Mouse (Mus musculus): Measurements from ENCODE around the gene Olfr616. TPM values are rescaled to one million over a fixed set of nuclear protein-coding genes. Genes with fewer than 3 reads are reported as not detected.
"Not testable (repeated sequence)": the region's sequence is repeated elsewhere in the genome, so short reads cannot be mapped to it uniquely, and the experiment has no call there.

Olfr616 gene
- polyA plus RNA-seq (2017; shearing (Covaris generic)), result not detected

- ATAC-seq, result no peak
These were observed at the start of gene Olfr616 for GRCm38 (mm10) chr7:103569043-103569442. Gene Olfr616, minus strand, starts transcription at chr7:103569143.

- no peak for ATAC-seq
These were observed 43.5 kb upstream of the Olfr616 start, which contains the start of gene Olfr620 for GRCm38 (mm10) chr7:103612434-103612833. Gene Olfr620, minus strand, starts transcription at chr7:103612534.

- ATAC-seq, result no peak
These were observed 38.5 kb upstream of the Olfr616 start for GRCm38 (mm10) chr7:103607425-103607824.

GRCm38 (mm10) chr7:103600275-103600674 is 31.3 kb upstream of the Olfr616 start, which contains the start of gene Olfr619:
Gene Olfr619, plus strand, starts transcription at chr7:103600575.
- ATAC-seq, result no peak

GRCm38 (mm10) chr7:103589803-103590202 is 20.9 kb upstream of the Olfr616 start, which contains the start of gene Olfr618:
Gene Olfr618, plus strand, starts transcription at chr7:103590103.
- ATAC-seq, result no peak

GRCm38 (mm10) chr7:103572761-103573160 is 3.8 kb upstream of the Olfr616 start, which contains the start of gene Olfr617:
Gene Olfr617, plus strand, starts transcription at chr7:103573061.
- ATAC-seq, result no peak

- no peak for ATAC-seq
These were observed 13.2 kb downstream of the Olfr616 start, which contains the start of gene Olfr615 for GRCm38 (mm10) chr7:103555779-103556178. Gene Olfr615, plus strand, starts transcription at chr7:103556079.

- no peak for ATAC-seq
These were observed 21.2 kb downstream of the Olfr616 start, which contains the start of gene Olfr613 for GRCm38 (mm10) chr7:103547774-103548173. Gene Olfr613, plus strand, starts transcription at chr7:103548074.

- not testable (repeated sequence) for ATAC-seq
These were observed 26.3 kb downstream of the Olfr616 start, which contains the start of gene Olfr612 for GRCm38 (mm10) chr7:103542617-103543016. Gene Olfr612, minus strand, starts transcription at chr7:103542717.

- ATAC-seq, result not testable (repeated sequence)
These were observed 48.2 kb downstream of the Olfr616 start, which contains the start of gene Olfr611 for GRCm38 (mm10) chr7:103520746-103521145. Gene Olfr611, minus strand, starts transcription at chr7:103520846.

Other genes with a start within 250 kb of the Olfr616 start
- not detected for gene Olfr598, start 245.6 kb downstream of the Olfr616 start, polyA plus RNA-seq (2017; shearing (Covaris generic))
- gene Olfr599, start 233.2 kb downstream of the Olfr616 start, polyA plus RNA-seq (2017; shearing (Covaris generic)), result not detected
- gene Olfr600, start 219.5 kb downstream of the Olfr616 start, polyA plus RNA-seq (2017; shearing (Covaris generic)), result not detected
- under 1 TPM in 1 of 2 experiments, not detected in 1; 0.19 TPM for gene Olfr601, start 206.5 kb downstream of the Olfr616 start, polyA plus RNA-seq (2017; shearing (Covaris generic))
- gene Olfr603, start 183.0 kb downstream of the Olfr616 start, polyA plus RNA-seq (2017; shearing (Covaris generic)), result under 1 TPM in 1 of 2 experiments, not detected in 1; 0.67 TPM
- not detected for gene Usp17lc, start 154.1 kb downstream of the Olfr616 start, polyA plus RNA-seq (2017; shearing (Covaris generic))
- gene Olfr605, start 123.7 kb downstream of the Olfr616 start, polyA plus RNA-seq (2017; shearing (Covaris generic)), result not detected
- not detected for gene Olfr606, start 120.1 kb downstream of the Olfr616 start, polyA plus RNA-seq (2017; shearing (Covaris generic))
- gene Olfr607, start 105.0 kb downstream of the Olfr616 start, polyA plus RNA-seq (2017; shearing (Covaris generic)), result under 1 TPM in 1 of 2 experiments, not detected in 1; 0.12 TPM
- not detected for gene Olfr608, start 99.3 kb downstream of the Olfr616 start, polyA plus RNA-seq (2017; shearing (Covaris generic))
- not detected for gene Olfr609, start 71.1 kb downstream of the Olfr616 start, polyA plus RNA-seq (2017; shearing (Covaris generic))
- gene Olfr610, start 57.0 kb downstream of the Olfr616 start, polyA plus RNA-seq (2017; shearing (Covaris generic)), result not detected
- gene Olfr611, start 48.3 kb downstream of the Olfr616 start, polyA plus RNA-seq (2017; shearing (Covaris generic)), result not detected
- not detected for gene Olfr612, start 26.4 kb downstream of the Olfr616 start, polyA plus RNA-seq (2017; shearing (Covaris generic))
- gene Olfr613, start 21.1 kb downstream of the Olfr616 start, polyA plus RNA-seq (2017; shearing (Covaris generic)), result not detected
- not detected for gene Olfr615, start 13.1 kb downstream of the Olfr616 start, polyA plus RNA-seq (2017; shearing (Covaris generic))
- gene Olfr617, start 3.9 kb upstream of the Olfr616 start, polyA plus RNA-seq (2017; shearing (Covaris generic)), result not detected
- gene Olfr618, start 21.0 kb upstream of the Olfr616 start, polyA plus RNA-seq (2017; shearing (Covaris generic)), result not detected
- gene Olfr619, start 31.4 kb upstream of the Olfr616 start, polyA plus RNA-seq (2017; shearing (Covaris generic)), result not detected
- 1 to 10 TPM in 1 of 2 experiments, not detected in 1; 1.3 TPM for gene Olfr620, start 43.4 kb upstream of the Olfr616 start, polyA plus RNA-seq (2017; shearing (Covaris generic))
- not detected for gene Olfr622, start 73.6 kb upstream of the Olfr616 start, polyA plus RNA-seq (2017; shearing (Covaris generic))
- not detected for gene Olfr623, start 94.6 kb upstream of the Olfr616 start, polyA plus RNA-seq (2017; shearing (Covaris generic))
- gene Olfr624, start 102.0 kb upstream of the Olfr616 start, polyA plus RNA-seq (2017; shearing (Covaris generic)), result not detected
- gene Olfr625-ps1, start 113.6 kb upstream of the Olfr616 start, polyA plus RNA-seq (2017; shearing (Covaris generic)), result not detected
- not detected for gene Olfr243, start 145.5 kb upstream of the Olfr616 start, polyA plus RNA-seq (2017; shearing (Covaris generic))
- not detected for gene Olfr628, start 161.2 kb upstream of the Olfr616 start, polyA plus RNA-seq (2017; shearing (Covaris generic))
- not detected for gene Olfr629, start 175.8 kb upstream of the Olfr616 start, polyA plus RNA-seq (2017; shearing (Covaris generic))
- not detected for gene Olfr630, start 188.2 kb upstream of the Olfr616 start, polyA plus RNA-seq (2017; shearing (Covaris generic))
- gene Olfr69, start 202.5 kb upstream of the Olfr616 start, polyA plus RNA-seq (2017; shearing (Covaris generic)), result not detected
- not detected for gene Olfr68, start 210.6 kb upstream of the Olfr616 start, polyA plus RNA-seq (2017; shearing (Covaris generic))
- gene Olfr67, start 222.7 kb upstream of the Olfr616 start, polyA plus RNA-seq (2017; shearing (Covaris generic)), result not detected
- gene Hbb-bt, start 244.9 kb upstream of the Olfr616 start, polyA plus RNA-seq (2017; shearing (Covaris generic)), result 1 to 10 TPM in 1 of 2 experiments, not detected in 1; 2.4 TPM

All from CD4-positive, CD25-positive, alpha-beta regulatory T cell, adult 4 months (primary cell).